Mouse (Mus musculus): ENCODE results near the gene Mylk.

Gene Mylk

DNA sequence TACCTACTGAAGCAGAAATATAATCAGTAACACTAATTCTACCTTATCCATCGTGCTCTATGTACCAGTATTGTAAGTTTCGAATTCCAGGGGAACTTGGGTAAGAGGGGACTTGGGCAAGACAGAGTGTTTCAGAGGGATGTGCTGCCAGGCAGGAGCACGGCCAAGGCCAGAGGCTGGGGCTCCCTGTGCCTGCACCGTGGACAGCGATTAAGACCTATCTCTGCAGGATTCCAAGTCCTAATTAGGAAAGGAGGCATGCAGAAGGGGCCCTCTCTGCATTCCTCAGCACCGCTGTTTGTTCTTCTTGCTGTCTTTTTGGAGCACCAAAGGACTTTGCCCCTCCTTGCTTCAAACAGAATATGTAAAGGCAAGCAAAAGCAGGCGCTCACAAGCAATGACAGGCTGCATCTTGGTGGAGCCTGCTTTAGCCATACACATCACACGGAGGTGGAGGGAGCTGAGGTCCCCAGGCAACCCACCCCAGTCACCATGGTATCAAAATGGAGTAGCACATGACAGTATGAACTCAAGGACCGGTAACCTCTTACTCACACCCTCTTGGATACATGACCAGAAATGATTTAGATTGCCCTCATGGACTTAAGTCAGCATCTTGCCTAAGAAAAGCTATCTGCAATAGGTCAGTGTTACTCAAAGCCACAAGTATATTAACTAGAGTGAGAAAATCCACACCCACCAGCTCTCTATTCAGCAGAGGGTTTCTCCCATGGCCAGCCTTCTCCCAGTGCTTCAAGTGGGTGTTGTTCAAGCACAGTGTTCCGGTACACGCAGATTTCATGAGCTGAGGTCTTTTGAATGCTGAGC, 239.4 kb downstream of the Mylk start:
- no peak for DNase-seq (ENCODE audit: low spot score in 2 of 2)

DNA sequence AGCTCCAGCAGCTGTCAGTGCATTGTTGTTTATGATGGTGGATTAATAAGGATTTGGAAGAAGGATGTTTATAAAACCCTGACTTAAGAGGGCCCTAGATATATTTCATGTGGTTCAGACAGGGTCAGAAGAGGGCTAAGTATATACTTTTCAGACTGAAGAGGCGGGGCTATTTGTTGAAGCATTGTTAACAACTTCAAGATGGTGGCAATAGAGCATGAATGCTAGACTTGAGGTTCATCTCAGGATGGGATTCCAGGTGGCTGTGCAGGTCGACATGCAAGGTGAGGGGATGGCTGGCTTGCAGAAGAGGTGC, 240.0 kb downstream of the Mylk start:
- DNase-seq (ENCODE audit: low spot score in 2 of 2): no peak

GRCm38 (mm10) chr16:34986211-34986825, 241.3 kb downstream of the Mylk start:
- DNase-seq (ENCODE audit: low spot score in 2 of 2): no peak

DNA sequence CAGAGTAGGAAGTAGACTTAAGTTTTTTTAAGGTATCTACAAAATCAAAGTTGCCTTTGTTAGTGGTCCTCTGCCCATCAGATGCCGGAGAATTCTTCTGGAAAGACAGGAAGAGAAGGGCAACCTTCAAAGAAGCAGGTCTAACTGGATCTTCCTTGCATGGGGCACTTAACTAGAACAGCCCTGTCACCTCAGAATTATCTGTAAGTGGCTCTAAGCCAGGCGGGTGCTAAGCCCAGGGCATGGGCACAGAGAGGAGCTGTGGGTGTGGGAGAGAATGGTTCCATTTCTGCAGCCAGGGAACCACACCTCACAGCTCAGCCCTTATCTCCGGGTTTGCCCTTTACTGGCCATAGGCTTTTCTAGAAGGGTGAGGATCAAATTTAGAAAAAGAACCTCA, 246.4 kb downstream of the Mylk start:
- DNase-seq (ENCODE audit: low spot score in 2 of 2): no peak

GRCm38 (mm10) chr16:34992854-34993253, 247.8 kb downstream of the Mylk start:
- no peak for DNase-seq (ENCODE audit: low spot score in 2 of 2)

- DNase-seq (ENCODE audit: low spot score in 2 of 2): no peak
These were observed 248.8 kb downstream of the Mylk start for GRCm38 (mm10) chr16:34993694-34994330.

GRCm38 (mm10) chr16:34994641-34995141, 249.7 kb downstream of the Mylk start:
- no peak for DNase-seq (ENCODE audit: low spot score in 2 of 2)

- DNase-seq (ENCODE audit: low spot score in 2 of 2): peak; percentile 78 to 85
These were observed 251.1 kb downstream of the Mylk start for GRCm38 (mm10) chr16:34996133-34996532.

- no peak for DNase-seq (ENCODE audit: low spot score in 2 of 2)
These were observed 252.0 kb downstream of the Mylk start for GRCm38 (mm10) chr16:34997052-34997451.

DNA sequence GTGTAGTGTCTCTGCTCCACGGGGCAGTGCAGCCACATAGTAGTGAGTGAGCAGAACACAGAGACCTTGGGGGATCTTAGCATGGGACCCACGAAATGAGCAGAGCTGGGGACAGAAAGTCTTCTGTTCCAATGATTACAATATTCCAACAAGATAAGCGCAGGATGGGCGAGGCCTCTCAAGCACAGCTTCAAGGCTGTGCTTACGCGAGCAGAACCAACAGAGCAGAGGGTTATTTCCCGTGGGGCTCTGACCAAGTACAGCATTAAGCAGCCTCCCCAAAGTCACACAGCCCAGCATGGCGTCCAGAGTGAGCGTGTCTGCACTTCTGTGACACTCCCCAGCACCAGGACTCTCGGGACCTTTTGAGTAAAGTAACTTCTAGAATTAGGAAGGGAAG, 252.6 kb downstream of the Mylk start:
- DNase-seq (ENCODE audit: low spot score in 2 of 2): no peak

- no peak for DNase-seq (ENCODE audit: low spot score in 2 of 2)
These were observed 254.0 kb downstream of the Mylk start for GRCm38 (mm10) chr16:34999016-34999415.

DNA sequence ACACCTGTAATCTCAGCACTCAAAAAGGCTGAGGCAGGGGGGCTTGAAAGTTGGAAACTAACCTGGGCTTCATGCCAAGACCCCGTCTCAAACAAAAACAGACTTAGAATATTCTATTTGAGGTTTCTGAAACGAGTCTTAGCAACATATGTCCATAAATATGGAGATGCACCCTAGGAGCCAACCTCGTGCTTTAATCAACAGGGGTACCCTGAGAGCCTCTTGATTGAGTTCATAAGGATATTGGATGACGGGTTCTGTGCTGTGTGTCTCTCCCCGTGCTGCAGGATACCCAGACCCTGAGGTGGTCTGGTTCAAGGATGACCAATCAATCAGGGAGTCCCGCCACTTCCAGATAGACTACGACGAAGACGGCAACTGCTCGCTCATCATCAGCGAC, 255.0 kb downstream of the Mylk start:
- DNase-seq (ENCODE audit: low spot score in 2 of 2): no peak

GRCm38 (mm10) chr16:35000923-35001560, 256.0 kb downstream of the Mylk start:
- no peak for DNase-seq (ENCODE audit: low spot score in 2 of 2)

DNA sequence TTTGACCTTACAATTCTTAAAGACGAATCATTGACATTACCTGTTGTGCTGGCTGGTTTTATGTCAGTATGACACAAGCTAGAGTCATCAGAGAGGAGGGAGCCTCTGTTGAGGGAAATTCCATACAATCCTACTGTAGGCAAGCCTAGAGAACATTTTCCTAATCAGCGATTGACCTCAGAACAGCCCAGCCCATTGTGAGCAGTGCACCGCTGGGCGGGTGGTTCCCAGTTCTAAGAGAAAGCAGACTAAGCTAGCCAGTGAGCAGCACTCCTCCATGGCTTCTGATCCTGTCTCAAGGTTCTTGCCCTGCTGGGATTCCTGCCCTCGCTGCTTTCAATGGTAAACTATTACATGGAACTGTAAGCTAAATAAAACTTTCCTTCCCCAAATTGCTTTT, 259.3 kb downstream of the Mylk start:
- DNase-seq (ENCODE audit: low spot score in 2 of 2): no peak

GRCm38 (mm10) chr16:35004756-35005155, 259.7 kb downstream of the Mylk start:
- no peak for DNase-seq (ENCODE audit: low spot score in 2 of 2)

DNA sequence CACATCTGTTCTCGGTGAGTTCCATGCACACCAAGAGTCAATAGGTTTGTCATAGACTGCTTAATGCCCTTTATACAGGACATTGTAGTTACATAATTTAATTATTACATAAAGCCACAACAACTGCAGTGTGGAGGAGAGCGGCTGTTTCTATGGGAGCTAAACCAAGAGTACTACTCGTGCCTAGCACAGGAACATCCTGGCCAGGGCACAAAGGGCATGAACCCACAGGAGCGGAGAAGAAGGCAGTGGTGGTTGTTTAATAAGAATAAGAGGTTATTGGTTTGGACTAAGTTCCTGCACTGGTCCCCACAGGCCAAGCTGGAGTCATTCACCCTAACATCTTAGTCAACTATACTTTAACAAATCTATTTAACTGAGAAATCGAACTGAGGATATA, 261.2 kb downstream of the Mylk start:
- no peak for DNase-seq (ENCODE audit: low spot score in 2 of 2)

GRCm38 (mm10) chr16:35007361-35007760, 262.4 kb downstream of the Mylk start:
- no peak for DNase-seq (ENCODE audit: low spot score in 2 of 2)

GRCm38 (mm10) chr16:35008447-35008846, 263.4 kb downstream of the Mylk start:
- no peak for DNase-seq (ENCODE audit: low spot score in 2 of 2)

- no peak for DNase-seq (ENCODE audit: low spot score in 2 of 2)
These were observed 268.5 kb downstream of the Mylk start for GRCm38 (mm10) chr16:35013501-35013900.

- DNase-seq (ENCODE audit: low spot score in 2 of 2): no peak
These were observed 271.5 kb downstream of the Mylk start for GRCm38 (mm10) chr16:35016491-35016890.

- DNase-seq (ENCODE audit: low spot score in 2 of 2): no peak
These were observed 273.5 kb downstream of the Mylk start for GRCm38 (mm10) chr16:35018470-35018974.

- no peak for DNase-seq (ENCODE audit: low spot score in 2 of 2)
These were observed 276.9 kb downstream of the Mylk start for GRCm38 (mm10) chr16:35021903-35022241.

All from frontal cortex, postnatal 36 days (tissue).